Mouse (Mus musculus) liver, postnatal 0 days (tissue): Measurements from ENCODE around the gene Dtx3l. TPM values are rescaled to one million over a fixed set of nuclear protein-coding genes. Genes with fewer than 3 reads are reported as not detected.
"Not testable (repeated sequence)": the region's sequence is repeated elsewhere in the genome, so short reads cannot be mapped to it uniquely, and the experiment has no call there.

Source experiments
- ATAC-seq: fragments of 200-750 bp; cut with Nextera tagmentation; 2 replicates; pipeline ENCODE4 v1.8.0; 2017; ENCODE audit warnings: mild to moderate bottlenecking, moderate library complexity
- DNase-seq: peaks from one replicate; pipeline ENCODE4 v3.0.0-alpha.2; 2016
- H3K27ac ChIP-seq: fragments of 300-500 bp; sonication (generic); 2 replicates; pipeline ENCODE4 v1.5.1; 2014; ENCODE audit warnings: antibody characterized with exemption, moderate library complexity, mild to moderate bottlenecking, low read depth
- H3K27me3 ChIP-seq: fragments of 300-500 bp; sonication (generic); 2 replicates; pipeline ENCODE4 v1.6.1; 2014; ENCODE audit warnings: low read length, control low read depth, mixed read lengths; ENCODE audit not compliant: insufficient read depth
- H3K36me3 ChIP-seq: fragments of 300-500 bp; sonication (generic); replicated peaks from 2 replicates; pipeline ENCODE4 v1.6.1; 2014; ENCODE audit warnings: mild to moderate bottlenecking, control low read depth, low read length, moderate library complexity, mixed read lengths; ENCODE audit not compliant: insufficient read depth
- H3K4me1 ChIP-seq: fragments of 300-500 bp; sonication (generic); 2 replicates; pipeline ENCODE4 v1.6.1; 2014; ENCODE audit warnings: antibody characterized with exemption, mild to moderate bottlenecking, control low read depth; ENCODE audit not compliant: insufficient read depth
- H3K4me2 ChIP-seq: fragments of 300-500 bp; sonication (generic); 2 replicates; pipeline ENCODE4 v1.6.1; 2014; ENCODE audit warnings: low read depth, mild to moderate bottlenecking, low read length, moderate library complexity, mixed read lengths
- H3K4me3 ChIP-seq: fragments of 300-500 bp; sonication (generic); 2 replicates; pipeline ENCODE4 v1.5.1; 2014; ENCODE audit warnings: low read depth, low read length
- H3K9ac ChIP-seq: fragments of 300-500 bp; sonication (generic); replicated peaks from 2 replicates; pipeline ENCODE4 v1.6.1; 2014; ENCODE audit warnings: mild to moderate bottlenecking, moderate library complexity
- H3K9me3 ChIP-seq: fragments of 300-500 bp; sonication (generic); 2 replicates; pipeline ENCODE4 v1.6.1; 2016; ENCODE audit warnings: mild to moderate bottlenecking, control low read depth, low read length, mixed read lengths
- CTCF ChIP-seq: sonication (generic); IDR thresholded peaks from 2 replicates; pipeline ENCODE4 v1.5.1; 2016; ENCODE audit warnings: antibody characterized with exemption, low read depth
- EP300 ChIP-seq: IDR thresholded peaks from 2 replicates; pipeline ENCODE4 v1.6.1; 2016; ENCODE audit warnings: antibody characterized with exemption, low read depth, mild to moderate bottlenecking
- WGBS: fragments of 180-500 bp; shearing (Covaris S2); extraction: QIAGEN DNeasy Blood & Tissue Kit; methylation state at CpG from one replicate; pipeline ENCODE4 v1.1.7; 2014; ENCODE audit not compliant: insufficient replicate concordance; 5-methylcytosine and 5-hydroxymethylcytosine counted together
- polyA plus RNA-seq: library from polyadenylated mRNA; unstranded; fragments of >200 nt; fragmentation: Nextera tagmentation; extraction: Ambion mirVana; gene quantifications from 2 replicates; pipeline ENCODE4 v1.2.1, GENCODE M21; 2015

Dtx3l gene
- polyA plus RNA-seq, 1 experiment from 2014 or later = 16.3 TPM

- no peaks in the 10 kb centered on the region for H3K36me3 ChIP-seq
- peak; percentile 100 for DNase-seq
- peak; percentile 82 for ATAC-seq
- peaks cover 17% of the 10 kb centered on the region for H3K4me1 ChIP-seq
- WGBS = 51% methylated on average over 19 of the region's 19 CpGs
- TF ChIP-seq EP300 = no peak; the same call in 1 of the 2 replicates
- no peak overlapping the region for H3K27ac ChIP-seq
- H3K4me3 ChIP-seq = no peak overlapping the region
- no peak overlapping the region for H3K9ac ChIP-seq
- no peaks in the 10 kb centered on the region for H3K9me3 ChIP-seq
- H3K4me2 ChIP-seq = no peak overlapping the region
- no peaks in the 10 kb centered on the region for H3K27me3 ChIP-seq
Observed at GRCm38 (mm10) chr16:35981363-35981821, 42.4 kb upstream of the Dtx3l start.

DNA sequence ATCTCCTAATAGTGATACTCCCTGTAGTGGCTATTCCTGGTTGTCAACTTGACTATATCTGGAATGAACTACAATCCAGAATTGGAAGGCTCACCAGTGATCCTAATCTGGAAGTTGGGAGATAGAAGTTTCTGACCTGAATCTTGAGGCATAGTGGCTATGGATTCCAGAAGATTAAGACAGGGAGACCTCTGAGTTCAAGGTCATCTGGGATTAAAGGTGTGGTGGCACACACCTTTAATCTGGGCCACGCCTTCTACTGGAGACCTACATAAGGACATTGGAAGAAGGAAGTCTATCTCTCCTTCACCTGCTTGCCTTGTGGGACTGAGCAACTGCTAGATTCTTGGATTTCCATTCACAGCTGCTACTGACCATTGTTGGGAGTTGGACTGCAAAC is 39.5 kb upstream of the Dtx3l start, which contains the start of gene Kpna1:
Gene Kpna1, plus strand, starts transcription at position 301 of the 400 bp plus-strand sequence.
- H3K27ac ChIP-seq, H3K4me3 ChIP-seq, H3K4me2 ChIP-seq, H3K9me3 ChIP-seq, ATAC-seq, H3K27me3 ChIP-seq, H3K9ac ChIP-seq, DNase-seq, H3K4me1 ChIP-seq, H3K36me3 ChIP-seq: not testable (repeated sequence)
- 67% methylated on average over 1 of the region's 1 CpGs for WGBS

- DNase-seq (no peak), ATAC-seq (no peak)
- Histone ChIP-seq H3K4me1 (no peaks in the 10 kb centered on the region), H3K36me3 (peaks cover 36% of the 10 kb centered on the region), H3K27me3 (no peaks in the 10 kb centered on the region), H3K4me2 (no peak overlapping the region), H3K9me3 (no peaks in the 10 kb centered on the region), H3K4me3 (no peak overlapping the region), H3K9ac (no peak overlapping the region), H3K27ac (no peak overlapping the region)
- TF ChIP-seq EP300 (no peak), CTCF (no peak)
- WGBS = 45% methylated on average over 1 of the region's 1 CpGs
Observed at GRCm38 (mm10) chr16:35974021-35974420, 35.1 kb upstream of the Dtx3l start.

- H3K27ac ChIP-seq = no peak overlapping the region
- H3K9me3 ChIP-seq = no peaks in the 10 kb centered on the region
- H3K27me3 ChIP-seq = no peaks in the 10 kb centered on the region
- WGBS = 69% methylated on average over 2 of the region's 2 CpGs
- no peak for DNase-seq
- no peak for ATAC-seq
- no peaks in the 10 kb centered on the region for H3K4me1 ChIP-seq
- TF ChIP-seq CTCF (no peak), EP300 (no peak)
- no peak overlapping the region for H3K4me3 ChIP-seq
- no peak overlapping the region for H3K4me2 ChIP-seq
- H3K36me3 ChIP-seq = peaks cover 73% of the 10 kb centered on the region
- no peak overlapping the region for H3K9ac ChIP-seq
Observed at GRCm38 (mm10) chr16:35968149-35968548, 29.2 kb upstream of the Dtx3l start.

DNA sequence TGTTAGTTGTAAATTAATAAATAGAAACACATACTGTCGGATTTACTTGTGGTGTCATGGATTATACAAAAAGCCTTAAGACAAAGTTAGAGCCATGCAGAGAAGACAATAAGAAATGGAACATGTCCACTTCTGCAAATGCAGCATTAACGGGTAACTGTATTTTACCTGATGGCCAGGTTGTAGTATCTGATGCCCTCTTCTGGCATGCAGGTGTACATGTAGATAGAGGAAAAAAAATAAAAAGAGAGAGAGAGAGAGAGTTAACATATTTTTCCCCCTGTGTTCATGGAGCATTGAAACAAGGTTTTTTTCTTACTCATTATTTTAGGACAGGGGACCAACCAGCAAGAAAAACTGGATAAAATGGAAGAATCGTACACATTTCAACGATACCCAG is 28.4 kb upstream of the Dtx3l start:
- H3K9ac ChIP-seq = no peak overlapping the region
- no peak for ATAC-seq
- TF ChIP-seq EP300 = no peak
- TF ChIP-seq CTCF = peak; percentile 33

GRCm38 (mm10) chr16:35966411-35967115 is 27.6 kb upstream of the Dtx3l start:
- Histone ChIP-seq H3K27me3 (no peaks in the 10 kb centered on the region), H3K27ac (no peak overlapping the region), H3K9ac (no peak overlapping the region), H3K4me1 (no peaks in the 10 kb centered on the region), H3K9me3 (no peaks in the 10 kb centered on the region), H3K4me3 (no peak overlapping the region), H3K4me2 (no peak overlapping the region), H3K36me3 (peaks cover 64% of the 10 kb centered on the region)
- WGBS = 74% methylated on average over 5 of the region's 5 CpGs
- DNase-seq (no peak), ATAC-seq (no peak)
- no peak for TF ChIP-seq EP300
- TF ChIP-seq CTCF = no peak

More for the DNA sequence above, 28.4 kb upstream of the Dtx3l start:
- 80% methylated on average over 4 of the region's 4 CpGs for whole genome bisulfite sequencing
- no peak for DNase-seq
- Histone ChIP-seq H3K9me3 (no peaks in the 10 kb centered on the region), H3K4me2 (no peak overlapping the region), H3K36me3 (peaks cover 68% of the 10 kb centered on the region), H3K27ac (no peak overlapping the region), H3K27me3 (no peaks in the 10 kb centered on the region), H3K4me1 (no peaks in the 10 kb centered on the region), H3K4me3 (no peak overlapping the region)

GRCm38 (mm10) chr16:35965991-35966390 is 27.0 kb upstream of the Dtx3l start:
- 88% methylated on average over 3 of the region's 4 CpGs for WGBS
- not testable (repeated sequence) for H3K4me2 ChIP-seq, H3K4me1 ChIP-seq, H3K27me3 ChIP-seq, ATAC-seq, H3K27ac ChIP-seq, H3K4me3 ChIP-seq, H3K9me3 ChIP-seq, DNase-seq, H3K9ac ChIP-seq
- H3K36me3 ChIP-seq = peaks cover 61% of the 10 kb centered on the region
